Mouse (Mus musculus) heart, postnatal 0 days (tissue): Measurements from ENCODE around the gene Ccnyl1.

Source experiments
- CTCF ChIP-seq: IDR thresholded peaks from 2 replicates; pipeline ENCODE4 v1.5.1; 2016; ENCODE audit warnings: antibody characterized with exemption, control low read depth, low read depth
- EP300 ChIP-seq: IDR thresholded peaks from 2 replicates; pipeline ENCODE4 v1.6.1; 2016; ENCODE audit warnings: antibody characterized with exemption, low read depth

DNA sequence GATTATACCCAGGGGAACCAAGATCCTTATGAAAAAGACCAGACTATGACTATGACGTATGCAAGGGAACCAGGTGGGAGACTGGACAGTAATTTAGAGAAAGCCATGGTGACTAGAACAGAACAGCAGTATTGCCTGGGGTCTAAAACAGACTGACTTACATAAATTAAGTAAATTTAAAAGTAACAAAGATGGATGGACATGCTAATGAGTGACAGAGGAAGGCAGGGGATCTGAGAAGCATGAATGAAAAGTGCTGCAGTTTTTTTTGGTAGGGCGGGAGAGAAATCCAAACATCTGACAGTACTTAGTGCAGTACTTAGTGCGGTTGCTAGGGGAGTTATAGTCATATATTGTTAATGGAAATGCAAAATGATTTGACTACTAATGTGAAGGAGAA is 4.9 kb downstream of the Ccnyl1 start:
- no peak for TF ChIP-seq CTCF
- no peak for TF ChIP-seq EP300
